Mouse (Mus musculus) lung, adult 2 months (tissue): ENCODE measurements around the gene Sdf2l1.

Experiments
- CTCF ChIP-seq: fragments of 200-500 bp; IDR thresholded peaks from 2 replicates; pipeline ENCODE4 v1.5.1; 2011; ENCODE audit warnings: mild to moderate bottlenecking, low read length, control low read depth; ENCODE audit not compliant: insufficient read depth
- POLR2A ChIP-seq: fragments of 200-500 bp; IDR thresholded peaks from 2 replicates; pipeline ENCODE4 v1.6.1; 2011; ENCODE audit warnings: low read depth, mild to moderate bottlenecking, control low read depth, low read length, borderline replicate concordance; ENCODE audit errors: extremely low read depth

GRCm38 (mm10) chr16:17096938-17097337 is 35.2 kb downstream of the Sdf2l1 start:
- no peak for TF ChIP-seq POLR2A
- no peak for TF ChIP-seq CTCF
